Mouse (Mus musculus) heart, embryonic 13.5 days (tissue): ENCODE measurements around the gene Mycbpap. TPM values are rescaled to one million over a fixed set of nuclear protein-coding genes. Genes with fewer than 3 reads are reported as not detected.

Source experiments
- ATAC-seq: fragments of 200-750 bp; cut with Nextera tagmentation; 2 replicates; pipeline ENCODE4 v1.8.0; 2017; ENCODE audit warnings: moderate TSS enrichment; ENCODE audit not compliant: insufficient number of reproducible peaks, low FRiP score, low TSS enrichment; ENCODE audit errors: extremely low read depth
- H3K27ac ChIP-seq: fragments of 300-500 bp; sonication (generic); replicated peaks from 2 replicates; pipeline ENCODE4 v1.5.1; 2015; ENCODE audit warnings: moderate library complexity, mild to moderate bottlenecking, inconsistent platforms
- H3K27me3 ChIP-seq: fragments of 300-500 bp; sonication (generic); replicated peaks from 2 replicates; pipeline ENCODE4 v1.6.1; 2015; ENCODE audit warnings: mild to moderate bottlenecking, inconsistent platforms
- H3K36me3 ChIP-seq: fragments of 300-500 bp; sonication (generic); 2 replicates; pipeline ENCODE4 v1.6.1; 2015; ENCODE audit warnings: mild to moderate bottlenecking, inconsistent platforms
- H3K4me1 ChIP-seq: fragments of 300-500 bp; sonication (generic); 2 replicates; pipeline ENCODE4 v1.6.1; 2015; ENCODE audit warnings: inconsistent platforms
- H3K4me2 ChIP-seq: fragments of 300-500 bp; sonication (generic); 2 replicates; pipeline ENCODE4 v1.6.1; 2015; ENCODE audit warnings: inconsistent platforms, mild to moderate bottlenecking, moderate library complexity
- H3K4me3 ChIP-seq: fragments of 300-500 bp; sonication (generic); 2 replicates; pipeline ENCODE4 v1.5.1; 2015; ENCODE audit warnings: moderate library complexity, mild to moderate bottlenecking, inconsistent platforms
- H3K9ac ChIP-seq: fragments of 300-500 bp; sonication (generic); 2 replicates; pipeline ENCODE4 v1.6.1; 2015; ENCODE audit warnings: inconsistent platforms, mild to moderate bottlenecking, moderate library complexity
- H3K9me3 ChIP-seq: fragments of 300-500 bp; sonication (generic); 2 replicates; pipeline ENCODE4 v1.6.1; 2016; ENCODE audit warnings: inconsistent platforms
- WGBS: fragments of 180-500 bp; shearing (Covaris S2); methylation state at CpG from one replicate; pipeline ENCODE4 v1.1.7; 2015; ENCODE audit warnings: mixed read lengths; 5-methylcytosine and 5-hydroxymethylcytosine counted together
- polyA plus RNA-seq: library from polyadenylated mRNA; unstranded; fragments of >200 nt; fragmentation: Nextera tagmentation; extraction: Ambion mirVana; gene quantifications from 2 replicates; pipeline ENCODE4 v1.2.1, GENCODE M21; 2015

The Mycbpap gene
- polyA plus RNA-seq, 1 experiment from 2014 or later, result 5.6 TPM

- no peak for ATAC-seq
- 85% methylated on average over 17 of the region's 17 CpGs for WGBS
- peaks cover 7% of the 10 kb centered on the region for H3K27me3 ChIP-seq
- H3K4me1 ChIP-seq, result peaks cover 51% of the 10 kb centered on the region
- H3K4me3 ChIP-seq, result no peak overlapping the region
- no peaks in the 10 kb centered on the region for H3K9me3 ChIP-seq
- H3K9ac ChIP-seq, result no peak overlapping the region
- no peak overlapping the region for H3K4me2 ChIP-seq
- no peak overlapping the region for H3K27ac ChIP-seq
- peaks cover 4% of the 10 kb centered on the region; the same call in 1 of the 2 replicates for H3K36me3 ChIP-seq
Observed at GRCm38 (mm10) chr11:94466333-94466855, 55.1 kb downstream of the Mycbpap start.

- ATAC-seq, result no peak
- Histone ChIP-seq H3K4me2 (no peak overlapping the region), H3K9me3 (no peaks in the 10 kb centered on the region), H3K36me3 (peaks cover 8% of the 10 kb centered on the region), H3K4me1 (peaks cover 33% of the 10 kb centered on the region), H3K27me3 (peaks cover 4% of the 10 kb centered on the region), H3K27ac (no peak overlapping the region), H3K9ac (no peak overlapping the region), H3K4me3 (no peak overlapping the region)
- WGBS, result 70% methylated on average over 2 of the region's 2 CpGs
Observed at GRCm38 (mm10) chr11:94464170-94464569, 57.4 kb downstream of the Mycbpap start.

GRCm38 (mm10) chr11:94461856-94462255 is 59.7 kb downstream of the Mycbpap start:
- Histone ChIP-seq H3K36me3 (peaks cover 9% of the 10 kb centered on the region), H3K4me3 (no peak overlapping the region), H3K27me3 (peaks cover 17% of the 10 kb centered on the region), H3K27ac (no peak overlapping the region), H3K4me1 (peaks cover 15% of the 10 kb centered on the region), H3K4me2 (no peak overlapping the region), H3K9me3 (no peaks in the 10 kb centered on the region), H3K9ac (no peak overlapping the region)
- no peak for ATAC-seq
- WGBS, result 87% methylated on average over 11 of the region's 11 CpGs

GRCm38 (mm10) chr11:94457001-94457400 is 64.5 kb downstream of the Mycbpap start:
- Histone ChIP-seq H3K27ac (no peak overlapping the region), H3K4me3 (no peak overlapping the region), H3K36me3 (peaks cover 6% of the 10 kb centered on the region), H3K9me3 (no peaks in the 10 kb centered on the region), H3K9ac (no peak overlapping the region), H3K4me1 (peaks cover 28% of the 10 kb centered on the region), H3K4me2 (no peak overlapping the region), H3K27me3 (peaks cover 37% of the 10 kb centered on the region)
- no peak for ATAC-seq
- 78% methylated on average over 15 of the region's 15 CpGs for WGBS

- 60% methylated on average over 3 of the region's 3 CpGs for WGBS
- no peak overlapping the region for H3K4me3 ChIP-seq
- H3K27me3 ChIP-seq, result peaks cover 37% of the 10 kb centered on the region
- peaks cover 35% of the 10 kb centered on the region for H3K4me1 ChIP-seq
- no peaks in the 10 kb centered on the region for H3K9me3 ChIP-seq
- no peak overlapping the region for H3K9ac ChIP-seq
- no peak overlapping the region for H3K27ac ChIP-seq
- H3K36me3 ChIP-seq, result peaks cover 4% of the 10 kb centered on the region; the same call in 1 of the 2 replicates
- peak overlapping the region; percentile 27; the same call in 1 of the 2 replicates for H3K4me2 ChIP-seq
- no peak for ATAC-seq
Observed at GRCm38 (mm10) chr11:94456347-94456746, 65.2 kb downstream of the Mycbpap start.

GRCm38 (mm10) chr11:94455161-94455820 is 66.3 kb downstream of the Mycbpap start:
- peaks cover 45% of the 10 kb centered on the region for H3K4me1 ChIP-seq
- WGBS, result 71% methylated on average over 10 of the region's 10 CpGs
- no peak overlapping the region for H3K9ac ChIP-seq
- H3K27ac ChIP-seq, result no peak overlapping the region
- peak overlapping the region; percentile 27; the same call in 1 of the 2 replicates for H3K4me2 ChIP-seq
- H3K27me3 ChIP-seq, result peaks cover 37% of the 10 kb centered on the region
- no peak for ATAC-seq
- H3K36me3 ChIP-seq, result peaks cover 4% of the 10 kb centered on the region; the same call in 1 of the 2 replicates
- no peak overlapping the region for H3K4me3 ChIP-seq
- no peaks in the 10 kb centered on the region for H3K9me3 ChIP-seq

- peaks cover 37% of the 10 kb centered on the region for H3K27me3 ChIP-seq
- 74% methylated on average over 5 of the region's 5 CpGs for WGBS
- H3K27ac ChIP-seq, result no peak overlapping the region
Observed at GRCm38 (mm10) chr11:94454756-94455155, 66.8 kb downstream of the Mycbpap start.

More at GRCm38 (mm10) chr11:94454756-94455155, 66.8 kb downstream of the Mycbpap start:
- peaks cover 4% of the 10 kb centered on the region; the same call in 1 of the 2 replicates for H3K36me3 ChIP-seq
- H3K9ac ChIP-seq, result no peak overlapping the region
- ATAC-seq, result no peak
- peak overlapping the region; percentile 27; the same call in 1 of the 2 replicates for H3K4me2 ChIP-seq
- H3K4me1 ChIP-seq, result peaks cover 50% of the 10 kb centered on the region
- no peaks in the 10 kb centered on the region for H3K9me3 ChIP-seq
- no peak overlapping the region for H3K4me3 ChIP-seq

Other genes with a start within 250 kb of the Mycbpap start
- 0.20 TPM in 1 of 2 replicates, not detected in the other for gene Gm21885, start 239.9 kb downstream of the Mycbpap start, polyA plus RNA-seq
- gene Luc7l3, start 199.8 kb downstream of the Mycbpap start, polyA plus RNA-seq, result 68.5 and 70.2 TPM in 2 replicates
- 14.6 and 19.5 TPM in 2 replicates for gene Ankrd40, start 193.7 kb downstream of the Mycbpap start, polyA plus RNA-seq
- gene Abcc3, start 128.7 kb downstream of the Mycbpap start, polyA plus RNA-seq, result 0.96 and 1.6 TPM in 2 replicates
- 3.4 and 5.8 TPM in 2 replicates for gene Cacna1g, start 47.5 kb downstream of the Mycbpap start, polyA plus RNA-seq
- gene Spata20, start 35.6 kb downstream of the Mycbpap start, polyA plus RNA-seq, result 0.45 and 0.47 TPM in 2 replicates
- 11.8 and 12.5 TPM in 2 replicates for gene Epn3, start 21.8 kb downstream of the Mycbpap start, polyA plus RNA-seq
- 4.8 and 5.3 TPM in 2 replicates for gene Rsad1, start 27.5 kb upstream of the Mycbpap start, polyA plus RNA-seq
- gene Chad, start 43.3 kb upstream of the Mycbpap start, polyA plus RNA-seq, result 0.34 and 0.39 TPM in 2 replicates
- 2.8 and 3.1 TPM in 2 replicates for gene Acsf2, start 80.1 kb upstream of the Mycbpap start, polyA plus RNA-seq
- 143 and 147 TPM in 2 replicates for gene Lrrc59, start 108.0 kb upstream of the Mycbpap start, polyA plus RNA-seq
- gene Mrpl27, start 132.0 kb upstream of the Mycbpap start, polyA plus RNA-seq, result 128 and 142 TPM in 2 replicates
- gene Eme1, start 132.2 kb upstream of the Mycbpap start, polyA plus RNA-seq, result 11.9 and 14.9 TPM in 2 replicates
- 11.6 and 11.7 TPM in 2 replicates for gene Xylt2, start 155.8 kb upstream of the Mycbpap start, polyA plus RNA-seq
- gene Gm11541, start 182.8 kb upstream of the Mycbpap start, polyA plus RNA-seq, result 0.17 TPM in 1 of 2 replicates, not detected in the other
- gene Cdc34b, start 220.0 kb upstream of the Mycbpap start, polyA plus RNA-seq, result 0.16 and 0.17 TPM in 2 replicates